Mouse (Mus musculus) liver, postnatal 0 days (tissue): ENCODE measurements around the gene Coq8a.

Source experiments
- CTCF ChIP-seq: sonication (generic); IDR thresholded peaks from 2 replicates; pipeline ENCODE4 v1.5.1; 2016; ENCODE audit warnings: antibody characterized with exemption, low read depth
- EP300 ChIP-seq: IDR thresholded peaks from 2 replicates; pipeline ENCODE4 v1.6.1; 2016; ENCODE audit warnings: antibody characterized with exemption, low read depth, mild to moderate bottlenecking

DNA sequence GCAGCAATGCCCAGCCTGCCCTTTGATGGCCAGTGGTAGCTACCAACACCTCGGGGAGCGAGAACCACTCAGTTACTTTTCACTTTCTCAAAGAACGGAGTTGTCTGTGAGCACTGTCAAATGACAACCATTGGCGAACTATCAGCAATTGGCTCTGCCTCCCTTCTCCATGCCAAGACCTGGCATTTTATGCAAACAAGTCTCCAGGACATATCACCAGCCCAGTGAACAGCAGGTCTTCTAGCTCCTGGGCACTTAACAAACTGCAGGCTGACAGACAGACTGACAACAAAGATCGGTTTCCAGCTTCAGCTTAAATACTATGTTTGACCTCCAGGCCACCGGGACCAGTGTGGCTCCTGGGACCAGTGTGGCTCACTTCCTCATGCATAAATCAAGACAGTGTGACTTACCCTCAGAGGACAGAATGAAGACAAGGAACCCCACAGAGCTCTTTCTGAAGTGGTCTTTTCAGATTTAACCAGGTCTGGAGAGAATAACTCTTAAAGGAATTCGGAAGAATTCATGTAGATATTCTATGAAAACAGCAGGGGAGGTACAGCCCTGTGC, 7.7 kb downstream of the Coq8a start:
- no peak for TF ChIP-seq EP300
- no peak for TF ChIP-seq CTCF
